Mouse (Mus musculus) lung, adult 2 months (tissue): ENCODE data around the gene Wdr6. TPM values are rescaled to one million over a fixed set of nuclear protein-coding genes. Genes with fewer than 3 reads are reported as not detected.

ENCODE experiments used
- DNase-seq: peaks from one replicate; pipeline ENCODE4 v3.0.0; 2022
- H3K4me1 ChIP-seq: fragments of 200-500 bp; 2 replicates; pipeline ENCODE4 v1.6.1; 2011; ENCODE audit warnings: low read length; ENCODE audit not compliant: control insufficient read depth, insufficient read depth
- H3K4me3 ChIP-seq: fragments of 200-500 bp; replicated peaks from 2 replicates; pipeline ENCODE3; 2011; ENCODE audit warnings: low read depth, mild to moderate bottlenecking, control low read depth, low read length; ENCODE audit errors: extremely low read depth
- CTCF ChIP-seq: fragments of 200-500 bp; IDR thresholded peaks from 2 replicates; pipeline ENCODE4 v1.5.1; 2011; ENCODE audit warnings: mild to moderate bottlenecking, low read length, control low read depth; ENCODE audit not compliant: insufficient read depth
- POLR2A ChIP-seq: fragments of 200-500 bp; IDR thresholded peaks from 2 replicates; pipeline ENCODE4 v1.6.1; 2011; ENCODE audit warnings: low read depth, mild to moderate bottlenecking, control low read depth, low read length, borderline replicate concordance; ENCODE audit errors: extremely low read depth
- WGBS: fragments of 180-500 bp; shearing (Covaris S2); methylation state at CpG from one replicate; pipeline ENCODE4 v1.1.7; 2018; 5-methylcytosine and 5-hydroxymethylcytosine counted together
- polyA plus RNA-seq: library from polyadenylated mRNA; depleted of rRNA; stranded (reverse); fragments of >200 nt; gene quantifications from 2 replicates; pipeline ENCODE4 v1.2.3, GENCODE M21; 2012

The Wdr6 gene
- polyA plus RNA-seq, 1 experiment = 67.6 TPM

GRCm38 (mm10) chr9:108596998-108597764, 18.6 kb upstream of the Wdr6 start, which contains the start of gene P4htm:
TSS of gene P4htm (minus strand) at chr9:108597667.
- peak; percentile 74 for DNase-seq
- WGBS = 3% methylated on average over 69 of the region's 69 CpGs
- TF ChIP-seq CTCF (no peak), POLR2A (0 out of 2 replicates have a peak, but pooled peaks have one; percentile 13)
- H3K4me3 ChIP-seq = peak within 1 kb of the TSS; percentile 53
- no peaks in the 10 kb centered on the region for H3K4me1 ChIP-seq

GRCm38 (mm10) chr9:108594354-108594753, 15.8 kb upstream of the Wdr6 start:
- Histone ChIP-seq H3K4me1 (no peaks in the 10 kb centered on the region), H3K4me3 (no peak overlapping the region)
- DNase-seq = no peak
- no peak for TF ChIP-seq POLR2A
- no peak for TF ChIP-seq CTCF
- 72% methylated on average over 3 of the region's 3 CpGs for whole genome bisulfite sequencing

GRCm38 (mm10) chr9:108591462-108591861, 12.9 kb upstream of the Wdr6 start:
- TF ChIP-seq CTCF (no peak), POLR2A (no peak)
- Histone ChIP-seq H3K4me1 (no peaks in the 10 kb centered on the region), H3K4me3 (no peak overlapping the region)
- no peak for DNase-seq
- 80% methylated on average over 4 of the region's 4 CpGs for WGBS

- WGBS = 72% methylated on average over 5 of the region's 5 CpGs
- Histone ChIP-seq H3K4me3 (no peak overlapping the region), H3K4me1 (no peaks in the 10 kb centered on the region)
- no peak for TF ChIP-seq CTCF
- no peak for TF ChIP-seq POLR2A
- no peak for DNase-seq
These were observed 10.7 kb upstream of the Wdr6 start for GRCm38 (mm10) chr9:108589229-108589628.

- DNase-seq = no peak
- no peaks in the 10 kb centered on the region for H3K4me1 ChIP-seq
- H3K4me3 ChIP-seq = no peak overlapping the region
- WGBS = 28% methylated on average over 14 of the region's 14 CpGs
- no peak for TF ChIP-seq CTCF
- TF ChIP-seq POLR2A = no peak
These were observed 9.1 kb upstream of the Wdr6 start for GRCm38 (mm10) chr9:108587571-108588180.

- WGBS = 47% methylated on average over 5 of the region's 5 CpGs
- H3K4me3 ChIP-seq = peak overlapping the region; percentile 81
These were observed 778 bp upstream of the Wdr6 start for GRCm38 (mm10) chr9:108579344-108579690.

GRCm38 (mm10) chr9:108577934-108578544, 500 bp downstream of the Wdr6 start:
- DNase-seq = peak; percentile 56
- TF ChIP-seq POLR2A = no peak
- no peak for TF ChIP-seq CTCF
- under 1% methylated on average over 24 of the region's 24 CpGs for WGBS
- Histone ChIP-seq H3K4me1 (peaks cover 4% of the 10 kb centered on the region), H3K4me3 (peak overlapping the region; percentile 81)

More at GRCm38 (mm10) chr9:108579344-108579690, 778 bp upstream of the Wdr6 start:
- no peak for TF ChIP-seq CTCF
- no peak for TF ChIP-seq POLR2A
- H3K4me1 ChIP-seq = peaks cover 4% of the 10 kb centered on the region
- no peak for DNase-seq

- WGBS = 53% methylated on average over 6 of the region's 6 CpGs
- peaks cover 4% of the 10 kb centered on the region for H3K4me1 ChIP-seq
- no peak for TF ChIP-seq POLR2A
- TF ChIP-seq CTCF = no peak
- DNase-seq = no peak
- H3K4me3 ChIP-seq = no peak overlapping the region
These were observed 1.5 kb downstream of the Wdr6 start for GRCm38 (mm10) chr9:108577025-108577424.
